Mouse (Mus musculus): Measurements from ENCODE around the gene Slc9a9.

GRCm38 (mm10) chr9:95052160-95052559 is 382.5 kb downstream of the Slc9a9 start:
- no peak for TF ChIP-seq CTCF (IDR thresholded peaks at IDR 0.05; ENCODE audit: low read depth, low read length)
- TF ChIP-seq POLR2A (IDR thresholded peaks at IDR 0.05; ENCODE audit: borderline replicate concordance, low read depth, low read length): no peak
